Comparison of ENCODE assay signal across 15 mouse cellular contexts in genomic region chr15:97679991-97680681, GRCm38 (mm10). TPM values are rescaled to one million over a fixed set of nuclear protein-coding genes. Genes with fewer than 3 reads are reported as not detected.
A peak's percentile ranks its signal among the peaks of the same experiment; 100 is the strongest.
DNase-seq lines count a peak whose midpoint lies in the region; ATAC-seq and TF ChIP-seq lines count a peak whose summit lies in the region.
"Had no signal": no experiment of that assay in that cellular context is flagged by ENCODE, and none has a peak within 500 bp of the region (broad histone marks: within the 10 kb centered on the region; RNA-seq: fewer than 3 reads in every experiment).

No protein-coding gene starts in this region.

- ATAC-seq in liver, embryonic 11.5 days (replicated peaks; ENCODE audit: low FRiP score) = no peak
- no peak for ATAC-seq in midbrain, embryonic 15.5 days (replicated peaks)
- ATAC-seq in forebrain, embryonic 14.5 days = no peak
- ATAC-seq: forebrain, embryonic 15.5 days; lung, postnatal 0 days had no signal

- H3K9ac ChIP-seq in liver, adult 2 months (ENCODE audit: low read depth, low read length) = 0 out of 2 replicates have a peak overlapping the region, but pooled peaks have one; percentile 26
- H3K9ac ChIP-seq in liver, embryonic 11.5 days (ENCODE audit: low read depth, low read length) = no peak overlapping the region
- no peak overlapping the region for H3K9ac ChIP-seq in midbrain, embryonic 15.5 days
- H3K9ac ChIP-seq in forebrain, embryonic 14.5 days (ENCODE audit: low read length) = no peak overlapping the region
- H3K9ac ChIP-seq: forebrain, embryonic 15.5 days; heart, embryonic 13.5 days had no signal

- peaks cover 13% of the 10 kb centered on the region for H3K4me1 ChIP-seq in liver, adult 2 months (ENCODE audit: control insufficient read depth, insufficient read depth, low read length)
- H3K4me1 ChIP-seq in liver, embryonic 11.5 days (replicated peaks; ENCODE audit: control insufficient read depth, insufficient read depth, low read length) = no peaks in the 10 kb centered on the region; the same call in 1 of the 2 replicates
- peaks cover 6% of the 10 kb centered on the region; the same call in 1 of the 2 replicates for H3K4me1 ChIP-seq in midbrain, embryonic 15.5 days
- H3K4me1 ChIP-seq in forebrain, embryonic 14.5 days (ENCODE audit: control insufficient read depth, insufficient read depth, low read length) = no peaks in the 10 kb centered on the region
- H3K4me1 ChIP-seq: forebrain, embryonic 15.5 days; heart, embryonic 13.5 days had no signal

- WGBS in liver, adult 2 months = 24% methylated on average over 18 of the region's 18 CpGs
- 83% methylated on average over 18 of the region's 18 CpGs for WGBS in liver, embryonic 11.5 days
- whole genome bisulfite sequencing in midbrain, embryonic 15.5 days = 68% methylated on average over 18 of the region's 18 CpGs
- WGBS in forebrain, embryonic 14.5 days = 74% methylated on average over 18 of the region's 18 CpGs

- no peak for TF ChIP-seq POLR2A in liver, adult 2 months (IDR thresholded peaks at IDR 0.05; ENCODE audit: extremely low read depth, insufficient read depth, low read length)

- H3K36me3 ChIP-seq in liver, adult 2 months (ENCODE audit: control insufficient read depth, insufficient read depth, low read length) = peaks cover 28% of the 10 kb centered on the region
- H3K36me3 ChIP-seq in liver, embryonic 11.5 days (ENCODE audit: control insufficient read depth, insufficient read depth, low read length) = peaks cover 38% of the 10 kb centered on the region
- H3K36me3 ChIP-seq in midbrain, embryonic 15.5 days (replicated peaks) = peaks cover 57% of the 10 kb centered on the region
- H3K36me3 ChIP-seq in forebrain, embryonic 14.5 days (ENCODE audit: control insufficient read depth, insufficient read depth, low read length) = peaks cover 85% of the 10 kb centered on the region

- H3K9me3 ChIP-seq in liver, embryonic 11.5 days (ENCODE audit: control insufficient read depth, low read length) = no peaks in the 10 kb centered on the region
- no peaks in the 10 kb centered on the region for H3K9me3 ChIP-seq in midbrain, embryonic 15.5 days
- H3K9me3 ChIP-seq in forebrain, embryonic 14.5 days (replicated peaks; ENCODE audit: control insufficient read depth, low read length) = no peaks in the 10 kb centered on the region
- H3K9me3 ChIP-seq: forebrain, embryonic 15.5 days; heart, embryonic 13.5 days; limb, embryonic 10.5 days had no signal

- H3K4me2 ChIP-seq in liver, embryonic 11.5 days = no peak overlapping the region
- H3K4me2 ChIP-seq in midbrain, embryonic 15.5 days = no peak overlapping the region
- H3K4me2 ChIP-seq in forebrain, embryonic 14.5 days (ENCODE audit: low read length) = no peak overlapping the region
- H3K4me2 ChIP-seq: forebrain, embryonic 15.5 days; heart, embryonic 13.5 days had no signal

- intact Hi-C loops in gastrocnemius, adult 2 months (cut with DNase I) = no loop called here

- peak; percentile 78 for DNase-seq in gastrocnemius, adult 2 months
- DNase-seq in gastrocnemius, postnatal 10 days = no peak
- DNase-seq in liver, adult 2 months (ENCODE audit: extremely low read depth, low read depth, low spot score) = peak; percentile 51
- no peak for DNase-seq in liver, embryonic 11.5 days (ENCODE audit: low spot score)
- DNase-seq in gastrocnemius, postnatal 25 days = peak; percentile 64
- DNase-seq in forebrain, embryonic 14.5 days (ENCODE audit: low spot score) = no peak
- no peak for DNase-seq in urinary bladder, postnatal 10 days (ENCODE audit: low spot score)
- DNase-seq: adrenal gland, postnatal 14 days; cerebellum, adult 11-12 months had no signal

- no peaks in the 10 kb centered on the region for H3K79me2 ChIP-seq in liver, adult 2 months (ENCODE audit: control insufficient read depth, insufficient read depth, low read length)

- H3K27me3 ChIP-seq in liver, adult 2 months (ENCODE audit: control insufficient read depth, insufficient read depth, low read length) = no peaks in the 10 kb centered on the region
- no peaks in the 10 kb centered on the region for H3K27me3 ChIP-seq in liver, embryonic 11.5 days (replicated peaks; ENCODE audit: control insufficient read depth, insufficient read depth, low read length)
- H3K27me3 ChIP-seq in midbrain, embryonic 15.5 days (replicated peaks) = no peaks in the 10 kb centered on the region
- no peaks in the 10 kb centered on the region for H3K27me3 ChIP-seq in forebrain, embryonic 14.5 days (replicated peaks; ENCODE audit: control insufficient read depth, insufficient read depth, low read length)
- H3K27me3 ChIP-seq: forebrain, embryonic 15.5 days; heart, embryonic 13.5 days had no signal

- no peak overlapping the region for H3K4me3 ChIP-seq in gastrocnemius, adult 2 months
- peak overlapping the region; percentile 18 for H3K4me3 ChIP-seq in liver, adult 2 months (ENCODE audit: insufficient read depth, low read depth, low read length)
- H3K4me3 ChIP-seq in liver, embryonic 11.5 days (ENCODE audit: low read depth, low read length) = no peak overlapping the region
- no peak overlapping the region for H3K4me3 ChIP-seq in midbrain, embryonic 15.5 days
- no peak overlapping the region for H3K4me3 ChIP-seq in forebrain, embryonic 14.5 days (ENCODE audit: low read depth, low read length)
- H3K4me3 ChIP-seq: forebrain, embryonic 15.5 days; heart, embryonic 13.5 days; limb, embryonic 10.5 days had no signal

- peak overlapping the region; percentile 46; the same call in 1 of the 2 replicates for H3K27ac ChIP-seq in gastrocnemius, adult 2 months
- peak overlapping the region; percentile 31 for H3K27ac ChIP-seq in liver, adult 2 months (replicated peaks; ENCODE audit: insufficient read depth, low read depth, low read length)
- H3K27ac ChIP-seq in liver, embryonic 11.5 days (ENCODE audit: low read depth, low read length) = no peak overlapping the region
- H3K27ac ChIP-seq in midbrain, embryonic 15.5 days = peak overlapping the region; percentile 22; the same call in 1 of the 2 replicates
- no peak overlapping the region for H3K27ac ChIP-seq in forebrain, embryonic 14.5 days (ENCODE audit: low read depth, low read length)
- H3K27ac ChIP-seq: forebrain, embryonic 15.5 days; heart, embryonic 13.5 days; limb, embryonic 10.5 days had no signal

- no peak for TF ChIP-seq CTCF in gastrocnemius, adult 2 months (IDR thresholded peaks at IDR 0.05)
- no peak for TF ChIP-seq CTCF in liver, adult 2 months (IDR thresholded peaks at IDR 0.05; ENCODE audit: low read depth, low read length)

RNA-seq across cellular contexts. Expression of gene Rpap3, which starts 25.5 kb away (rescaled TPM):
- total RNA-seq in gastrocnemius, adult 2 months (2021) = 10 to 100 TPM; 11.4 to 13.3 TPM
- total RNA-seq in gastrocnemius, postnatal 10 days (2021) = 10 to 100 TPM; 10.2 to 13.2 TPM
- 7.7 and 8.7 TPM in 2 replicates for total RNA-seq in liver, adult 2 months (2014; rRNA removed)
- polyA plus RNA-seq in liver, adult 2 months (2012; rRNA removed) = 2.2 and 2.5 TPM in 2 replicates
- polyA plus RNA-seq in liver, embryonic 11.5 days (2014; fragmentation: Nextera tagmentation; extraction: Ambion mirVana) = 35.5 and 41.4 TPM in 2 replicates
- 10 to 100 TPM in 1 of 2 experiments, 1 to 10 TPM in 1; 9.6 to 11.4 TPM for total RNA-seq in gastrocnemius, postnatal 25 days (2021)
- 31.1 and 33.7 TPM in 2 replicates for polyA plus RNA-seq in midbrain, embryonic 15.5 days (2015; fragmentation: Nextera tagmentation; extraction: Ambion mirVana)
- 44.3 and 45.4 TPM in 2 replicates for polyA plus RNA-seq in forebrain, embryonic 14.5 days (2014; fragmentation: Nextera tagmentation; extraction: Ambion mirVana)

RNA-seq across cellular contexts. Expression of gene Endou, which starts 51.0 kb away (rescaled TPM):
- total RNA-seq in gastrocnemius, adult 2 months (2021) = under 1 TPM; 0.13 to 0.22 TPM
- under 1 TPM; 0.56 to 0.82 TPM for total RNA-seq in gastrocnemius, postnatal 10 days (2021)
- total RNA-seq in liver, adult 2 months (2014; rRNA removed) = 0.47 and 0.55 TPM in 2 replicates
- 0.21 and 0.32 TPM in 2 replicates for polyA plus RNA-seq in liver, adult 2 months (2012; rRNA removed)
- not detected in 2 replicates for polyA plus RNA-seq in liver, embryonic 11.5 days (2014; fragmentation: Nextera tagmentation; extraction: Ambion mirVana)
- under 1 TPM; 0.36 to 0.91 TPM for total RNA-seq in gastrocnemius, postnatal 25 days (2021)
- polyA plus RNA-seq in midbrain, embryonic 15.5 days (2015; fragmentation: Nextera tagmentation; extraction: Ambion mirVana) = 0.17 and 0.27 TPM in 2 replicates
- polyA plus RNA-seq in forebrain, embryonic 14.5 days (2014; fragmentation: Nextera tagmentation; extraction: Ambion mirVana) = 0.11 and 0.14 TPM in 2 replicates
- polyA plus RNA-seq: embryonic facial prominence, embryonic 11.5 days had no signal

Comparison
In these comparisons a context has a peak if more than half of its experiments do, and no peak if none do; other contexts are left out.
1. DNase-seq: peak in gastrocnemius, adult 2 months (single experiment), liver, adult 2 months (single experiment) and gastrocnemius, postnatal 25 days (single experiment); none in gastrocnemius, postnatal 10 days (single experiment), liver, embryonic 11.5 days (single experiment), forebrain, embryonic 14.5 days (single experiment) and urinary bladder, postnatal 10 days (single experiment).
2. H3K27ac ChIP-seq: peak in gastrocnemius, adult 2 months (single experiment), liver, adult 2 months (single experiment) and midbrain, embryonic 15.5 days (single experiment); none in liver, embryonic 11.5 days (single experiment) and forebrain, embryonic 14.5 days (single experiment).